Mouse (Mus musculus) heart, embryonic 12.5 days (tissue): ENCODE results near the gene Wsb1. TPM values are rescaled to one million over a fixed set of nuclear protein-coding genes. Genes with fewer than 3 reads are reported as not detected.
"Not testable (repeated sequence)": the region's sequence is repeated elsewhere in the genome, so short reads cannot be mapped to it uniquely, and the experiment has no call there.

Experiments
- ATAC-seq: fragments of 200-750 bp; cut with Nextera tagmentation; 2 replicates; pipeline ENCODE4 v1.8.0; 2017; ENCODE audit warnings: moderate TSS enrichment, moderate library complexity; ENCODE audit not compliant: insufficient number of reproducible peaks, low FRiP score
- H3K27ac ChIP-seq: fragments of 300-500 bp; sonication (generic); 2 replicates; pipeline ENCODE4 v1.5.1; 2016; ENCODE audit warnings: mild to moderate bottlenecking, moderate library complexity; ENCODE audit not compliant: poor library complexity, severe bottlenecking
- H3K27me3 ChIP-seq: fragments of 300-500 bp; sonication (generic); replicated peaks from 2 replicates; pipeline ENCODE4 v1.6.1; 2016; ENCODE audit warnings: mild to moderate bottlenecking, moderate library complexity
- H3K36me3 ChIP-seq: fragments of 300-500 bp; sonication (generic); 2 replicates; pipeline ENCODE4 v1.6.1; 2016; ENCODE audit warnings: mild to moderate bottlenecking, moderate library complexity
- H3K4me1 ChIP-seq: fragments of 300-500 bp; sonication (generic); replicated peaks from 2 replicates; pipeline ENCODE4 v1.6.1; 2016; ENCODE audit warnings: mild to moderate bottlenecking
- H3K4me2 ChIP-seq: fragments of 300-500 bp; sonication (generic); 2 replicates; pipeline ENCODE4 v1.6.1; 2016; ENCODE audit warnings: mild to moderate bottlenecking, moderate library complexity
- H3K4me3 ChIP-seq: fragments of 300-500 bp; sonication (generic); 2 replicates; pipeline ENCODE4 v1.5.1; 2016; ENCODE audit warnings: mild to moderate bottlenecking
- H3K9ac ChIP-seq: fragments of 300-500 bp; sonication (generic); 2 replicates; pipeline ENCODE4 v1.6.1; 2016; ENCODE audit warnings: mild to moderate bottlenecking, moderate library complexity
- H3K9me3 ChIP-seq: fragments of 300-500 bp; sonication (generic); replicated peaks from 2 replicates; pipeline ENCODE4 v1.6.1; 2016; ENCODE audit warnings: mild to moderate bottlenecking, moderate library complexity
- WGBS: fragments of 180-500 bp; shearing (Covaris S2); methylation state at CpG from one replicate; pipeline ENCODE4 v1.1.7; 2016; 5-methylcytosine and 5-hydroxymethylcytosine counted together
- polyA plus RNA-seq: library from polyadenylated mRNA; unstranded; fragments of >200 nt; fragmentation: Nextera tagmentation; extraction: Ambion mirVana; gene quantifications from 2 replicates; pipeline ENCODE4 v1.2.1, GENCODE M21; 2016

Gene Wsb1
- polyA plus RNA-seq = 222 and 233 TPM in 2 replicates

GRCm38 (mm10) chr11:79254391-79255098 is at the start of gene Wsb1:
Gene Wsb1, minus strand, starts transcription at chr11:79254671.
- peak; percentile 96 for ATAC-seq
- 2% methylated on average over 50 of the region's 50 CpGs for WGBS
- Histone ChIP-seq H3K27ac (peak within 1 kb of the TSS; percentile 99), H3K9ac (peak within 1 kb of the TSS; percentile 96), H3K36me3 (peaks cover 19% of the 10 kb centered on the region), H3K27me3 (no peaks in the 10 kb centered on the region), H3K4me1 (peaks cover 20% of the 10 kb centered on the region), H3K4me2 (peak within 1 kb of the TSS; percentile 80), H3K4me3 (peak within 1 kb of the TSS; percentile 93), H3K9me3 (no peaks in the 10 kb centered on the region)

DNA sequence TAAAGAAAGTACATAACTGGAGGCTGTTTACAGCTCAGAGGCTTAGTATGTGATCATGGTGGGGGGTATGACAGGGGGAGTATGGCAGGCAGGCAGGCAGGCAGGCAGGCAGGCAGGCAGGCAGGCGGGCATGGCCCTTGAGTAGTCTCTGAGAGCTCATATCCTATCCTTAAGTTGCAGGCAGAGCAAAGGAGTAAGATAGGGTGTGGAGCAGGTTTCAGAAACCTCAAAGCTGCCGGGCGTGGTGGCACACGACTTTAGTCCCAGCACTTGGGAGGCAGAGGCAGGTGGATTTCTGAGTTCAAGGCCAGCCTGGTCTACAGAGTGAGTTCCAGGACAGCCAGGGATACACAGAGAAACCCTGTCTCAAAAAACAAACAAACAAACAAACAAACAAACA is 49.8 kb upstream of the Wsb1 start:
- peaks cover 23% of the 10 kb centered on the region for H3K4me1 ChIP-seq
- not testable (repeated sequence) for H3K9me3 ChIP-seq, ATAC-seq, H3K9ac ChIP-seq, H3K27me3 ChIP-seq, H3K27ac ChIP-seq, H3K4me2 ChIP-seq, H3K36me3 ChIP-seq, H3K4me3 ChIP-seq
- 82% methylated on average over 4 of the region's 4 CpGs for WGBS

GRCm38 (mm10) chr11:79303109-79303508 is 48.6 kb upstream of the Wsb1 start:
- H3K27me3 ChIP-seq = no peaks in the 10 kb centered on the region
- H3K36me3 ChIP-seq = no peaks in the 10 kb centered on the region
- no peak overlapping the region for H3K9ac ChIP-seq
- H3K9me3 ChIP-seq = no peaks in the 10 kb centered on the region
- WGBS = 84% methylated on average over 6 of the region's 6 CpGs
- H3K4me1 ChIP-seq = peaks cover 23% of the 10 kb centered on the region
- H3K27ac ChIP-seq = no peak overlapping the region
- no peak for ATAC-seq
- H3K4me3 ChIP-seq = no peak overlapping the region
- no peak overlapping the region for H3K4me2 ChIP-seq

DNA sequence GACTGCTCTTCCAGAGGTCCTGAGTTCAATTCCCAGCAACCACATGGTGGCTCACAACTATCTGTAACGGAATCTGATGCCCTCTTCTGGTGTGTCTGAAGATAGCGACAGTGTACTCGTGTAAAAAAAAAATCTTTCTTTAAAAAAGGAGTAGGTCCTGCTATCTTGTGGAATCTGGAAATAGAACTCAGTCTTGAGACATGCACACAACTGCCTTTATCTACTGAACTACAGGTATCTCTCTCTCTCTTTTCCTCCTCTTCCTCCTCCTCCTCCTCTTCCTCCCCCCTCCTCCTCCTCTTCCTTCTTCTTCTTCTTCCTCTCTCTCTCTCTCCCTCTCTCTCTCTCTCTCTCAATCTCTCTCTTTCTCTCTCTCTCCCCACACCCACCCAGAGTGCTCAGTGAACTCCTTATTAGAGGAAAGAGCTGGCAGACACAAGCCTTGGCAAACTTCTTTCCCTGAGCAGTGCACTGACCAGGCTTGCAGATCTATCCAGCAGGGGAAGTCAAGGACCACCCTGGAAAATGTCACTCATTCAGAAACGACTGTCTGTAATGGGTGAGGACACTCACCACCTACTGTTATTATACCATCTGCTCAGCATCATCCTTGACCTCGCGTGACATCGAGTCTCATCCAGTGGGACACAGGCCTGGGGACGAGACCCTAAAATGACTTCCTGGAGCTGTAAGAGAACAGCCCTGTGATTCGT is 45.4 kb upstream of the Wsb1 start:
- Histone ChIP-seq H3K9me3 (no peaks in the 10 kb centered on the region), H3K4me1 (no peaks in the 10 kb centered on the region), H3K9ac (no peak overlapping the region), H3K4me3 (no peak overlapping the region), H3K27ac (no peak overlapping the region), H3K4me2 (no peak overlapping the region), H3K36me3 (no peaks in the 10 kb centered on the region), H3K27me3 (no peaks in the 10 kb centered on the region)
- no peak for ATAC-seq
- 70% methylated on average over 9 of the region's 9 CpGs for WGBS

DNA sequence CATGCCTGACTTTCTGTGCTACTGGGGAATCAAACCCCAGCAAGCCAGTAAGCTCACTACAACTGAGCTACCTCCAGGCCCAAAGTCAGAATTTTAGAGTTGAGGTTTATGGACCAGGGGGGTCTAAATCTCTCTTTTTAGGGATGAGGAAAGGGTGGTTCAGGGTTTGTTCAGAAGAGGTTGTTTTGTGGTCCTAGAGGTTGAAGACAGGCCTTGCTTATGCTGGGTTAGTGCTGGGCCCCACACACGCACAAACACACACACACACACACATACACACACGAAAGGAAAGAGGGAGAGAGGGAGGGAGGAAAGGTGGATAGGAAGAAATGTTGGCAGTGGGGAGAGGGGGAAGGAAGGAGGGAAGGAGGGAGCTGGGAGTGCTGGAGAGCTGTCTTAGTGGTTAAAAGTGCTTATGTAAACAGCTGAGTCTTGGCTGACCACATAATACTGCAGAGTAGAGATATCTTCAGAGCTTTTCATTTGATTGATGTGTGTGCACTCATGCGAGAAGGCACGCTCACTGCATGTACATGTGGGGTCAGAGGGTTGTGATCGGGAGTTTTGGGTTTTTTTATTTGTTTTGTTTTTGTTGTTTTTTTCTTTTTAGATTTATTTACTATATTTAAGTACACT is 42.5 kb upstream of the Wsb1 start, which contains the start of gene Gm9964:
Gene Gm9964, minus strand, starts transcription at position 51 of the 636 bp plus-strand sequence.
- WGBS = 81% methylated on average over 5 of the region's 5 CpGs
- Histone ChIP-seq H3K4me3 (no peak within 1 kb of the TSS), H3K9me3 (no peaks in the 10 kb centered on the region), H3K27me3 (no peaks in the 10 kb centered on the region), H3K9ac (no peak within 1 kb of the TSS), H3K4me2 (no peak within 1 kb of the TSS), H3K4me1 (no peaks in the 10 kb centered on the region), H3K36me3 (no peaks in the 10 kb centered on the region), H3K27ac (no peak within 1 kb of the TSS)
- ATAC-seq = no peak

DNA sequence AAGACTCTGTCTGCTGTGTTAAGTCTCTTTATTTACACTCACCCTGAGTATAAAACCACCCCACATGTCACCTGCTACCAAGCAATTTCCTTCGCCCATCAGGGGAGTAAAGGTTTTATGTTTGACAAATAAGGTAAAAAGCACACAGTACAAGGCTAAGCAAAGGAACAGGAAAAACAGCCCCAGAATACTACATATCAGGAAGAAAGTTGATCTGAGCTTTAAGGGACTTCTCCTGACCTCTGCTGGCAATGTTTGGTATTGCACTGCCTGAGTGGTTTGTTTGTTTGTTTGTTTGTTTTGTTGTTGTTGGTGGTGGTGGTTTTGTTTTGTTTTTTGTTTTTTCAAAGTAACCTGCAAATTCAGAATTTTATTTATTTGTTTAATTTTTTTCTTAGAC is 41.7 kb upstream of the Wsb1 start:
- H3K36me3 ChIP-seq = no peaks in the 10 kb centered on the region
- no peaks in the 10 kb centered on the region for H3K27me3 ChIP-seq
- no peak overlapping the region for H3K27ac ChIP-seq
- H3K4me2 ChIP-seq = no peak overlapping the region
- no peak overlapping the region for H3K4me3 ChIP-seq
- no peak for ATAC-seq
- H3K9me3 ChIP-seq = no peaks in the 10 kb centered on the region
- no peaks in the 10 kb centered on the region for H3K4me1 ChIP-seq
- WGBS = 37% methylated on average over 1 of the region's 1 CpGs
- H3K9ac ChIP-seq = no peak overlapping the region

DNA sequence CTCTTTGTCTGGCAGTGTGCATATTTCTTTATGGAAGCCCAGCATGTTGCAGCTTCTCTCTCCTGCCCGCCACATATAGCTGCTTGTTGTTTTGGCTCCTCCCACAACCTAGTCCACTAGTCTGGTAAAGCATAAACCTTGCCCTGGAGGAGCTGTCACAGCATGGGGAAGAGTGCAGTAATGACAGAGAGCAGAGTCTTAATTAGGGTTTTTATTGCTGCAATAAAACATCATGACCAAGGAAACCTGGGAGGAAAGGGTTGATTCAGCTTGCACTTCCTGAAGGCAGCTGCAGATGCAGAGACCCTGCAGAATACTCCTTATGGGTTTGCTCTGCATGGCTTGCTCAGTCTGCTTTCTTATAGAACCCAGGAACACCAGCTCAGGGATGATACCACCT is 39.5 kb upstream of the Wsb1 start:
- WGBS = 70% methylated on average over 1 of the region's 1 CpGs
- ATAC-seq = no peak
- Histone ChIP-seq H3K27me3 (no peaks in the 10 kb centered on the region), H3K9me3 (no peaks in the 10 kb centered on the region), H3K4me3 (no peak overlapping the region), H3K4me1 (peaks cover 13% of the 10 kb centered on the region), H3K27ac (no peak overlapping the region), H3K9ac (no peak overlapping the region), H3K4me2 (no peak overlapping the region), H3K36me3 (no peaks in the 10 kb centered on the region)

DNA sequence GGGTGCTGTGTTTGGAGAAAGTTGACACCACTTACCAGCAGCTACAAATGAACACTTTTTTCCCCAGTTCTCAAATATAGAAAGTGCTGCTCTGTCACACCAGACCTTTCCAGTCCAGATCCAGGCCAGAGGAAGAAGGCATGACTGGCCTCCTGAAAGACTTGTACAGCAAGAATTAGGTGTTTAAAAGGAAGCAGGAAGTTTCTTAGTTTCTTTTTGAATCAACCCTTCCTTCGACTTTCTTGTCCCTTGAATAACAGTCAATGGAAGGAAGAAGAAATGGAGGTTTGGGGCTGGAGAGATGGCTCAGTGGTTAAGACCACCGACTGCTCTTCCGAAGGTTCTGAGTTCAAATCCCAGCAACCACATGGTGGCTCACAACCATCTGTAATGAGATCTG is 38.6 kb upstream of the Wsb1 start:
- no peak overlapping the region for H3K4me3 ChIP-seq

GRCm38 (mm10) chr11:79292130-79292529 is 37.7 kb upstream of the Wsb1 start:
- Histone ChIP-seq H3K36me3 (no peaks in the 10 kb centered on the region), H3K4me2 (no peak overlapping the region), H3K27me3 (no peaks in the 10 kb centered on the region), H3K27ac (no peak overlapping the region), H3K9me3 (no peaks in the 10 kb centered on the region), H3K4me1 (peaks cover 26% of the 10 kb centered on the region), H3K9ac (no peak overlapping the region), H3K4me3 (no peak overlapping the region)
- ATAC-seq = no peak
- WGBS = 75% methylated on average over 3 of the region's 3 CpGs

More for the DNA sequence above, 38.6 kb upstream of the Wsb1 start:
- no peaks in the 10 kb centered on the region for H3K36me3 ChIP-seq
- no peak overlapping the region for H3K9ac ChIP-seq
- H3K27ac ChIP-seq = no peak overlapping the region
- no peaks in the 10 kb centered on the region for H3K9me3 ChIP-seq
- ATAC-seq = no peak
- no peak overlapping the region for H3K4me2 ChIP-seq
- 85% methylated on average over 3 of the region's 3 CpGs for WGBS
- H3K27me3 ChIP-seq = no peaks in the 10 kb centered on the region
- H3K4me1 ChIP-seq = peaks cover 20% of the 10 kb centered on the region

GRCm38 (mm10) chr11:79291651-79292050 is 37.2 kb upstream of the Wsb1 start:
- Histone ChIP-seq H3K9ac (no peak overlapping the region), H3K4me2 (no peak overlapping the region), H3K9me3 (no peaks in the 10 kb centered on the region), H3K36me3 (no peaks in the 10 kb centered on the region), H3K4me1 (peaks cover 29% of the 10 kb centered on the region), H3K27ac (no peak overlapping the region), H3K27me3 (no peaks in the 10 kb centered on the region), H3K4me3 (no peak overlapping the region)
- ATAC-seq = no peak
- 64% methylated on average over 5 of the region's 5 CpGs for WGBS

- H3K27me3 ChIP-seq = no peaks in the 10 kb centered on the region
- H3K4me3 ChIP-seq = no peak overlapping the region
- H3K27ac ChIP-seq = no peak overlapping the region
- H3K36me3 ChIP-seq = no peaks in the 10 kb centered on the region
- no peak for ATAC-seq
- WGBS = 43% methylated on average over 2 of the region's 2 CpGs
- no peak overlapping the region for H3K9ac ChIP-seq
- peaks cover 38% of the 10 kb centered on the region for H3K4me1 ChIP-seq
- H3K4me2 ChIP-seq = no peak overlapping the region
- H3K9me3 ChIP-seq = no peaks in the 10 kb centered on the region
Measured at GRCm38 (mm10) chr11:79290473-79290872, 36.0 kb upstream of the Wsb1 start.
